Mouse (Mus musculus) gastrocnemius, adult 2 months (tissue): Measurements from ENCODE around the gene Fsd1. TPM values are rescaled to one million over a fixed set of nuclear protein-coding genes. Genes with fewer than 3 reads are reported as not detected.

Experiments
- DNase-seq: peaks from one replicate; pipeline ENCODE4 v3.0.0; 2022
- H3K27ac ChIP-seq: fragments of 200-600 bp; 2 replicates; pipeline ENCODE4 v1.8.1; 2022; ENCODE audit warnings: mild to moderate bottlenecking
- H3K4me3 ChIP-seq: fragments of 200-600 bp; 2 replicates; pipeline ENCODE4 v1.8.1; 2022; ENCODE audit warnings: mild to moderate bottlenecking, moderate library complexity
- CTCF ChIP-seq: fragments of 200-600 bp; IDR thresholded peaks from 2 replicates; pipeline ENCODE4 v1.8.1; 2022; ENCODE audit warnings: antibody characterized with exemption, mild to moderate bottlenecking, moderate library complexity
- intact Hi-C: fragments of 180-260 bp; cut with DNase I; formaldehyde crosslinking; loops from one replicate; pipeline ENCODE4 v1.15.1; 2025
- total RNA-seq, 2 experiments: library from RNA; stranded (reverse); gene quantifications; 2 replicates each; pipeline ENCODE4 v1.2.3; 2021

Fsd1 gene
- total RNA-seq, 2 experiments from 2014 or later, result not detected

GRCm38 (mm10) chr17:55967186-55967585, 19.1 kb upstream of the Fsd1 start:
- no peak for DNase-seq
- Histone ChIP-seq H3K27ac (no peak overlapping the region), H3K4me3 (no peak overlapping the region)
- TF ChIP-seq CTCF, result no peak
- intact Hi-C loops, result loop anchor here (10.0 kb wide), 1 partner anchor 288 kb away; the partner anchor contains the start of gene Fem1a

GRCm38 (mm10) chr17:55968210-55968609, 18.1 kb upstream of the Fsd1 start:
- DNase-seq, result no peak
- H3K27ac ChIP-seq, result no peak overlapping the region
- TF ChIP-seq CTCF, result no peak
- H3K4me3 ChIP-seq, result no peak overlapping the region
- intact Hi-C loops, result loop anchor here (10.0 kb wide), 1 partner anchor 287 kb away; the partner anchor contains the start of gene Fem1a

GRCm38 (mm10) chr17:55969560-55969959, 16.7 kb upstream of the Fsd1 start:
- DNase-seq, result no peak
- TF ChIP-seq CTCF, result no peak
- intact Hi-C loops, result loop anchor here (10.0 kb wide), 1 partner anchor 285 kb away; the partner anchor contains the start of gene Fem1a
- Histone ChIP-seq H3K4me3 (no peak overlapping the region), H3K27ac (no peak overlapping the region)

GRCm38 (mm10) chr17:55969966-55970891, 16.1 kb upstream of the Fsd1 start, which contains the start of gene Shd:
TSS of gene Shd (plus strand) at chr17:55970467.
- intact Hi-C loops, result loop anchor here (10.0 kb wide), 1 partner anchor 285 kb away; the partner anchor contains the start of gene Fem1a
- peak within 1 kb of the TSS; percentile 68 for H3K4me3 ChIP-seq
- peak; percentile 48 for DNase-seq

GRCm38 (mm10) chr17:55971453-55971852, 14.9 kb upstream of the Fsd1 start:
- intact Hi-C loops, result no loop called here
- no peak overlapping the region for H3K4me3 ChIP-seq
- H3K27ac ChIP-seq, result no peak overlapping the region
- TF ChIP-seq CTCF, result no peak
- peak; percentile 25 for DNase-seq

More at GRCm38 (mm10) chr17:55969966-55970891, 16.1 kb upstream of the Fsd1 start, which contains the start of gene Shd:
- no peak for TF ChIP-seq CTCF
- 0 out of 2 replicates have a peak within 1 kb of the TSS, but pooled peaks have one; percentile 7 for H3K27ac ChIP-seq

- H3K4me3 ChIP-seq, result no peak overlapping the region
- H3K27ac ChIP-seq, result no peak overlapping the region
- intact Hi-C loops, result loop anchor here (1.0 kb wide), 1 partner anchor 34 kb away; no protein-coding TSS in a partner anchor
- DNase-seq, result peak; percentile 86
- TF ChIP-seq CTCF, result peak; percentile 98
Observed at GRCm38 (mm10) chr17:55976255-55976862, 9.9 kb upstream of the Fsd1 start.

GRCm38 (mm10) chr17:55977301-55977700, 9.0 kb upstream of the Fsd1 start:
- no peak for TF ChIP-seq CTCF
- intact Hi-C loops, result no loop called here
- Histone ChIP-seq H3K27ac (no peak overlapping the region), H3K4me3 (no peak overlapping the region)
- no peak for DNase-seq

GRCm38 (mm10) chr17:55990278-55990898, 4.1 kb downstream of the Fsd1 start:
- H3K27ac ChIP-seq, result no peak overlapping the region
- intact Hi-C loops, result no loop called here
- no peak for DNase-seq

GRCm38 (mm10) chr17:55996007-55996406, 9.7 kb downstream of the Fsd1 start:
- no peak for TF ChIP-seq CTCF
- peak; percentile 71 for DNase-seq

More at GRCm38 (mm10) chr17:55990278-55990898, 4.1 kb downstream of the Fsd1 start:
- no peak for TF ChIP-seq CTCF
- no peak overlapping the region for H3K4me3 ChIP-seq

GRCm38 (mm10) chr17:55999794-56000499, 13.6 kb downstream of the Fsd1 start:
- peak; percentile 22 for DNase-seq
- H3K27ac ChIP-seq, result no peak overlapping the region
- intact Hi-C loops, result no loop called here
- no peak for TF ChIP-seq CTCF
- H3K4me3 ChIP-seq, result no peak overlapping the region

More at GRCm38 (mm10) chr17:55996007-55996406, 9.7 kb downstream of the Fsd1 start:
- H3K27ac ChIP-seq, result no peak overlapping the region
- intact Hi-C loops, result no loop called here
- H3K4me3 ChIP-seq, result no peak overlapping the region

GRCm38 (mm10) chr17:56003000-56003399, 16.7 kb downstream of the Fsd1 start:
- Histone ChIP-seq H3K27ac (no peak overlapping the region), H3K4me3 (no peak overlapping the region)
- no peak for TF ChIP-seq CTCF
- intact Hi-C loops, result no loop called here
- DNase-seq, result no peak
